In genomic region chr6:53795788-53796187, GRCm38 (mm10) we compare ENCODE assay signal across 9 mouse cellular contexts. TPM values are rescaled to one million over a fixed set of nuclear protein-coding genes. Genes with fewer than 3 reads are reported as not detected.
DNase-seq lines count a peak whose midpoint lies in the region; ATAC-seq lines count a peak whose summit lies in the region.
"Had no signal": no experiment of that assay in that cellular context is flagged by ENCODE, and none has a peak within 500 bp of the region (broad histone marks: within the 10 kb centered on the region; RNA-seq: fewer than 3 reads in every experiment).

No protein-coding gene starts in this region.

- no peak for ATAC-seq in forebrain, embryonic 11.5 days (replicated peaks; ENCODE audit: low FRiP score)
- ATAC-seq in forebrain, embryonic 13.5 days: no peak
- peak; percentile 96 for ATAC-seq in megakaryocyte-erythroid progenitor cell, adult 5-6 weeks (replicated peaks; ENCODE audit: low FRiP score, low TSS enrichment, poor library complexity, severe bottlenecking)
- ATAC-seq in erythroblast, adult 5-6 weeks (replicated peaks; ENCODE audit: low FRiP score, poor library complexity, severe bottlenecking): no peak

- no peaks in the 10 kb centered on the region for H3K36me3 ChIP-seq in forebrain, embryonic 11.5 days (ENCODE audit: control insufficient read depth, insufficient read depth, low read length)
- H3K36me3 ChIP-seq in forebrain, embryonic 13.5 days (ENCODE audit: poor library complexity, severe bottlenecking): no peaks in the 10 kb centered on the region
- H3K36me3 ChIP-seq: G1E had no signal

- no peaks in the 10 kb centered on the region; the same call in 1 of the 2 replicates for H3K4me1 ChIP-seq in forebrain, embryonic 11.5 days (replicated peaks; ENCODE audit: control insufficient read depth, insufficient read depth, low read length)
- no peaks in the 10 kb centered on the region for H3K4me1 ChIP-seq in forebrain, embryonic 13.5 days

- peak; percentile 70 for DNase-seq in forebrain, embryonic 11.5 days (ENCODE audit: low spot score)
- peak; percentile 38 for DNase-seq in right cerebral cortex, postnatal 14 days
- no peak for DNase-seq in right cerebral cortex, adult 2 months (ENCODE audit: low spot score in 2 of 2)
- peak; percentile 82 for DNase-seq in embryo, embryonic 10 days (ENCODE audit: low spot score)
- DNase-seq in kidney, adult 9 months: peak; percentile 49

- H3K9me3 ChIP-seq in forebrain, embryonic 11.5 days (ENCODE audit: control insufficient read depth, low read length): no peaks in the 10 kb centered on the region
- H3K9me3 ChIP-seq in forebrain, embryonic 13.5 days (replicated peaks): no peaks in the 10 kb centered on the region

- no peak overlapping the region for H3K27ac ChIP-seq in forebrain, embryonic 11.5 days (ENCODE audit: low read depth, low read length)
- H3K27ac ChIP-seq in forebrain, embryonic 13.5 days: no peak overlapping the region

- 23% methylated on average over 5 of the region's 5 CpGs for WGBS in forebrain, embryonic 11.5 days
- 13% methylated on average over 5 of the region's 5 CpGs for WGBS in forebrain, embryonic 13.5 days

- H3K9ac ChIP-seq in forebrain, embryonic 11.5 days (ENCODE audit: low read length): no peak overlapping the region
- H3K9ac ChIP-seq in forebrain, embryonic 13.5 days: no peak overlapping the region

- no peak overlapping the region for H3K4me2 ChIP-seq in forebrain, embryonic 11.5 days (ENCODE audit: low read depth, low read length, severe bottlenecking)
- H3K4me2 ChIP-seq in forebrain, embryonic 13.5 days: no peak overlapping the region

- no peak overlapping the region for H3K4me3 ChIP-seq in forebrain, embryonic 11.5 days (ENCODE audit: low read depth, low read length)
- no peak overlapping the region for H3K4me3 ChIP-seq in forebrain, embryonic 13.5 days

- no peaks in the 10 kb centered on the region for H3K27me3 ChIP-seq in forebrain, embryonic 11.5 days (ENCODE audit: control insufficient read depth, insufficient read depth, low read length)
- no peaks in the 10 kb centered on the region; the same call in 1 of the 2 replicates for H3K27me3 ChIP-seq in forebrain, embryonic 13.5 days

RNA-seq across cellular contexts. Expression of gene Tril, which starts 24.8 kb away (rescaled TPM):
- 22.6 and 26.5 TPM in 2 replicates for polyA plus RNA-seq in forebrain, embryonic 11.5 days (2014; fragmentation: Nextera tagmentation; extraction: Ambion mirVana)
- polyA plus RNA-seq in forebrain, embryonic 13.5 days (2015; fragmentation: Nextera tagmentation; extraction: Ambion mirVana): 5.6 and 6.3 TPM in 2 replicates
- not detected in 2 replicates for total RNA-seq in megakaryocyte-erythroid progenitor cell, adult 5-6 weeks (2014; fragmentation: Nextera tagmentation)
- total RNA-seq in megakaryocyte-erythroid progenitor cell, adult 5-6 weeks (2017): not detected in 2 replicates
- total RNA-seq in erythroblast, adult 5-6 weeks (2015; ENCODE audit: low replicate concordance): not detected in 2 replicates
- not detected in 2 replicates for total RNA-seq in erythroblast, adult 5-6 weeks (2017; ENCODE audit: low replicate concordance)
- polyA plus RNA-seq: G1E had no signal

Comparison
In these comparisons a context has a peak if more than half of its experiments do, and no peak if none do; other contexts are left out.
1. DNase-seq: peak in forebrain, embryonic 11.5 days (single experiment), right cerebral cortex, postnatal 14 days (single experiment), embryo, embryonic 10 days (single experiment) and kidney, adult 9 months (single experiment); none in right cerebral cortex, adult 2 months (0 of 2).